Mouse (Mus musculus) hindbrain, embryonic 14.5 days (tissue): ENCODE measurements around the gene Ankrd33. TPM values are rescaled to one million over a fixed set of nuclear protein-coding genes. Genes with fewer than 3 reads are reported as not detected.
A peak's percentile ranks its signal among the peaks of the same experiment; 100 is the strongest.
"Not testable (repeated sequence)": the region's sequence is repeated elsewhere in the genome, so short reads cannot be mapped to it uniquely, and the experiment has no call there.

ENCODE experiments used
- ATAC-seq: fragments of 200-750 bp; cut with Nextera tagmentation; 2 replicates; pipeline ENCODE4 v1.8.0; 2017; ENCODE audit warnings: moderate number of reproducible peaks, mild to moderate bottlenecking, moderate TSS enrichment, moderate library complexity; ENCODE audit not compliant: low FRiP score
- DNase-seq: peaks from one replicate; pipeline ENCODE4 v3.0.0-alpha.2; 2015; ENCODE audit warnings: low spot score
- H3K27ac ChIP-seq: fragments of 300-500 bp; sonication (generic); 2 replicates; pipeline ENCODE4 v1.5.1; 2014; ENCODE audit warnings: mild to moderate bottlenecking, moderate library complexity
- H3K27me3 ChIP-seq: fragments of 300-500 bp; sonication (generic); 2 replicates; pipeline ENCODE4 v1.6.1; 2014; ENCODE audit warnings: mild to moderate bottlenecking, low read length, mixed read lengths; ENCODE audit not compliant: control insufficient read depth, insufficient read depth
- H3K36me3 ChIP-seq: fragments of 300-500 bp; sonication (generic); replicated peaks from 2 replicates; pipeline ENCODE4 v1.6.1; 2014; ENCODE audit not compliant: control insufficient read depth, insufficient read depth
- H3K4me1 ChIP-seq: fragments of 300-500 bp; sonication (generic); replicated peaks from 2 replicates; pipeline ENCODE4 v1.6.1; 2014; ENCODE audit warnings: antibody characterized with exemption, low read length, mixed read lengths; ENCODE audit not compliant: control insufficient read depth, insufficient read depth
- H3K4me2 ChIP-seq: fragments of 300-500 bp; sonication (generic); replicated peaks from 2 replicates; pipeline ENCODE4 v1.6.1; 2014; ENCODE audit warnings: mild to moderate bottlenecking, moderate library complexity
- H3K4me3 ChIP-seq: fragments of 300-500 bp; sonication (generic); replicated peaks from 2 replicates; pipeline ENCODE4 v1.5.1; 2014; ENCODE audit warnings: mild to moderate bottlenecking, low read length
- H3K9ac ChIP-seq: fragments of 300-500 bp; sonication (generic); 2 replicates; pipeline ENCODE4 v1.6.1; 2014
- H3K9me3 ChIP-seq: fragments of 300-500 bp; sonication (generic); 2 replicates; pipeline ENCODE4 v1.6.1; 2016; ENCODE audit warnings: low read length; ENCODE audit not compliant: control insufficient read depth
- WGBS: fragments of 180-500 bp; shearing (Covaris S2); extraction: QIAGEN DNeasy Blood & Tissue Kit; methylation state at CpG from one replicate; pipeline ENCODE4 v1.1.7; 2014; 5-methylcytosine and 5-hydroxymethylcytosine counted together
- polyA plus RNA-seq: library from polyadenylated mRNA; unstranded; fragments of >200 nt; fragmentation: Nextera tagmentation; extraction: Ambion mirVana; gene quantifications from 2 replicates; pipeline ENCODE4 v1.2.1, GENCODE M21; 2014

Gene Ankrd33
- polyA plus RNA-seq, 1 experiment from 2014 or later: not detected

DNA sequence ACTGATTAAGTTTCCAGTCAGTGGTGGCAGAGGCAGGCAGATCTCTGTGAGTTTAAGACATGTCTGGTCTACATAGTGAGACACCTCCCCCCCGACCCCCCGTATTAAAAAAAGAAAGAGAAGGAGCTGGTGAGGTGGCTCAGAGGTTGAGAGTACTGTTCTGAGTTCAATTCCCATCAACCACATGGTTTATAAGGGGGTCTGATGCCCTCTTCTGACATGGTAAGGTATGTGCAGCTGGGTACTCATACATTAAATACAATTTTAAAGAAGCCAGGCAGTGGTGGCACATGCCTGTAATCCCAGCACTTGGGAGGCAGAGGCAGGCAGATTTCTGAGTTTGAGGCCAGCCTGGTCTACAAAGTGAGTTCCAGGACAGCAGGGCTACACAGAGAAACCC is 1.8 kb upstream of the Ankrd33 start:
- H3K27ac ChIP-seq, ATAC-seq, H3K9me3 ChIP-seq, H3K9ac ChIP-seq, H3K27me3 ChIP-seq, H3K4me1 ChIP-seq, H3K4me3 ChIP-seq, H3K4me2 ChIP-seq, DNase-seq, H3K36me3 ChIP-seq: not testable (repeated sequence)
- 87% methylated on average over 2 of the region's 2 CpGs for WGBS

DNA sequence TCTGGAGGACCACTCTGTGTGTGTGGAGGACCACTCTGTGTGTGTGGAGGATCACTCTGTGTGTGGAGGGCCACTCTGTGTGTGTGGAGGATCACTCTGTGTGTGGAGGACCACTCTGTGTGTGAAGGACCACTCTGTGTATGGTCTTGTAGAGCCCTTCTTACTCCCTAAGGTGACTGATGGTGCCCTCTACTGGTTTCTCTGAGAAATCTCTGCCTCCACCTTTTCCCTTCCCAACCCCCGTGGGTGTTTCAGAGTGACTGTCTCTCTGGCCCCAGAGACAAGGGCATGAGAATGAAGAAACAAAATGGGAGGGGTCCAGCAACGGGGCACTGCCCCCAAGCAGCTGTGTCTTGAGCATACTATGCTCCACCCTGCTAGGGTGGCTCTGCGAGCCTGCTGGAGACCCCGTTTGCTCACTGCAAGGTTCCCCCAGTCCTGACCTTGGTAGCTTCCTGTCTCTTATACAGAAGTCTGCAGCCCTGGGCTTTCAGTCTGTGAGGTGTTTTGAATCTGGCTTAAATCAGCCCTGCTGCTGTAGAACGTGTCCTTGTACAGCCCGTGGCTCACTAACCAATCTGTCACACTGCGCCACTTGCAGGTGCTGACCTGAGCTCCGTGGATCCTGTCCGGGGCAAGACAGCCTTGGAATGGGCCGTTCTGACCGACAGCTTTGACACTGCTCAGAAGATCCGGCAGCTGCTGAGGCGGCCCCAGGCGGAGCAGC is 3.0 kb downstream of the Ankrd33 start:
- whole genome bisulfite sequencing: 62% methylated on average over 14 of the region's 14 CpGs
- no peak for DNase-seq

DNA sequence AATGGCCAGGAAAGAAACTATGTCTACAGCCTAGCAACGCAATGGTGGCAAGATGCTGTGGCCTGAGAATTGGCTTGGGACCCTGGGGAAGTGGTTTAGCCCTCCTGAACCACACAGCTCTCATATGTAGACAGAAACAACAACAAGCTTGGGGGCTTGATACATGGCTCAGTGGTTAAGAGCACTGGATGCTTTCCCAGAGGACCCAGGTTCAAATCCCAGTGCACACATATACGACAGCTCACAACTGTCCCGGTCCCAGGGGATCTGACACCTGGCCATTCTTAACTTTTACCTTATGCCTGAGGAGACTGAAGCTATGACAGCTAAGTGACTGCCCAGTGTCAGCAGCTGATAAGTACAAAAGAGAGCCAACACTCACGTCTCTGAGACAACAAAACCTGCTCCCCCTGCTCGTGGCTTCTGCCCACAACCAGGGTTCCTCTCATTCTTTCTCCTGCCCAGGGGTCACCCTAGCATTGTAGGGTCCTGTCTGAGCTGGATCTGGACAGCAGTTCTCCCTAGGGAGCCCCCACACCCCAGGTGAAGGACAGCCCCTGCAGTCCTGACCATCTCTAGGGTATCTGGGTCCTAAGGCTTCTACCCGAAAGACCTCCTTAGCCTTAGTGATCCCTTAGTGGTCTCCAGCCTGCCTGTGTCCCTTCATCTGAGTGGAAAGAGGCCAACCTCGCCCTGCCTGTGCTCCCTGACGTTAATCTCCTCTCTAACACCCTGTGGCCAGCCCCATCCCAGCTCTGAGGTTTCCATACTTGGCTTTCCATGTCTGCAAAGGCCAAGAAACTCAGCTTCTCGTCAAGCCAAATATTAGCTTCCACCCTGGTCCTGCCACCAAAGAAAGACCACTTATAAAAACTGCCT is 6.1 kb downstream of the Ankrd33 start:
- WGBS: 75% methylated on average over 9 of the region's 9 CpGs
- no peaks in the 10 kb centered on the region for H3K36me3 ChIP-seq
- no peak for DNase-seq
- 0 out of 2 replicates have a peak, but pooled peaks cover under 1% of the 10 kb centered on the region for H3K27me3 ChIP-seq
- H3K4me3 ChIP-seq: no peak overlapping the region
- H3K4me1 ChIP-seq: no peaks in the 10 kb centered on the region
- no peak overlapping the region for H3K27ac ChIP-seq
- no peak overlapping the region for H3K4me2 ChIP-seq
- no peak for ATAC-seq
- H3K9me3 ChIP-seq: no peaks in the 10 kb centered on the region
- no peak overlapping the region for H3K9ac ChIP-seq

More for the DNA sequence above, 3.0 kb downstream of the Ankrd33 start:
- Histone ChIP-seq H3K36me3 (no peaks in the 10 kb centered on the region), H3K9me3 (0 out of 2 replicates have a peak, but pooled peaks cover 3% of the 10 kb centered on the region), H3K4me1 (no peaks in the 10 kb centered on the region), H3K9ac (no peak overlapping the region), H3K4me3 (no peak overlapping the region), H3K27me3 (no peaks in the 10 kb centered on the region), H3K27ac (no peak overlapping the region), H3K4me2 (no peak overlapping the region)
- no peak for ATAC-seq

DNA sequence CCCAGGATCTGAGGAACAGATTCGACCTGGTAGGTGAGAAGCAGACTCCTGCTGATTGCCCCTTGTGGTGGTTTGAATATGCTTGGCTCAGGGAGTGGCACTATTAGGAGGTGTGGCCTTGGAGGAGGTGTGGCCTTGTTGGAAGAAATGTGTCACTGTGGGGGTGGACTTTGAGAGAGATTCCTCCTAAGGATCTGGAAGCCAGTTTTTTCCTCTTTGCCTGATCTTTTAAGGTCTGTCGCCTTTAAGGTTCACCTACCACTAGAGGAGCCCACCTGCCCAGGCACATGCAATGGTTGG is 6.7 kb downstream of the Ankrd33 start:
- Histone ChIP-seq H3K27ac (no peak overlapping the region), H3K4me2 (no peak overlapping the region), H3K27me3 (0 out of 2 replicates have a peak, but pooled peaks cover 7% of the 10 kb centered on the region), H3K9me3 (no peaks in the 10 kb centered on the region), H3K4me1 (no peaks in the 10 kb centered on the region), H3K4me3 (no peak overlapping the region), H3K36me3 (no peaks in the 10 kb centered on the region), H3K9ac (no peak overlapping the region)
- ATAC-seq (no peak), DNase-seq (no peak)
- WGBS: 26% methylated on average over 2 of the region's 2 CpGs

GRCm38 (mm10) chr15:101123202-101123601 is 7.6 kb downstream of the Ankrd33 start:
- H3K27ac ChIP-seq: no peak overlapping the region
- H3K4me1 ChIP-seq: no peaks in the 10 kb centered on the region
- H3K4me2 ChIP-seq: no peak overlapping the region
- peaks cover 16% of the 10 kb centered on the region for H3K27me3 ChIP-seq
- no peak for DNase-seq
- 55% methylated on average over 4 of the region's 4 CpGs for WGBS
- H3K9me3 ChIP-seq: no peaks in the 10 kb centered on the region
- H3K9ac ChIP-seq: no peak overlapping the region
- no peak for ATAC-seq
- H3K4me3 ChIP-seq: no peak overlapping the region
- no peaks in the 10 kb centered on the region for H3K36me3 ChIP-seq

DNA sequence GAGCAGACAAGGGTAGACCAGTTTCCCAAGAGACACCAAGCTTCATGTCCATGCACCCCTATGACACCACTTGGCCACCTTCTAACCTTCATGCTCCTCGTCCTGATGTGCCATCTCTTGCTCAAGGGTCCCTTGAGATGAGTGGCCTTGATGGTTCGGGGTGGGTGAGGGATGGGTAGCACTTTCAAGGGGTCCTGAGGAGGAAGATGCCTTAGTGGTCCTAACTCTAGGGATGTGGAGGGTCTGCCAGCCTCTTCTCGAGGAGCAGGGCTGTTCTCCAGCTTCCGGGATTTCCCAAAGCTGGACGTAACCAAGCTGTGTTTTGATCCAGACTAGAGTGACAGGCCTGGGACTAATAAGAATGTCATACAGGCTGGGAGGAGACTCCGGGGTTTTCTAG is 10.0 kb downstream of the Ankrd33 start:
- Histone ChIP-seq H3K9ac (no peak overlapping the region), H3K4me1 (no peaks in the 10 kb centered on the region; the same call in 1 of the 2 replicates), H3K36me3 (no peaks in the 10 kb centered on the region), H3K4me3 (no peak overlapping the region), H3K9me3 (no peaks in the 10 kb centered on the region), H3K27me3 (peaks cover 38% of the 10 kb centered on the region), H3K4me2 (no peak overlapping the region), H3K27ac (no peak overlapping the region)
- ATAC-seq (no peak), DNase-seq (no peak)
- 90% methylated on average over 6 of the region's 6 CpGs for WGBS

DNA sequence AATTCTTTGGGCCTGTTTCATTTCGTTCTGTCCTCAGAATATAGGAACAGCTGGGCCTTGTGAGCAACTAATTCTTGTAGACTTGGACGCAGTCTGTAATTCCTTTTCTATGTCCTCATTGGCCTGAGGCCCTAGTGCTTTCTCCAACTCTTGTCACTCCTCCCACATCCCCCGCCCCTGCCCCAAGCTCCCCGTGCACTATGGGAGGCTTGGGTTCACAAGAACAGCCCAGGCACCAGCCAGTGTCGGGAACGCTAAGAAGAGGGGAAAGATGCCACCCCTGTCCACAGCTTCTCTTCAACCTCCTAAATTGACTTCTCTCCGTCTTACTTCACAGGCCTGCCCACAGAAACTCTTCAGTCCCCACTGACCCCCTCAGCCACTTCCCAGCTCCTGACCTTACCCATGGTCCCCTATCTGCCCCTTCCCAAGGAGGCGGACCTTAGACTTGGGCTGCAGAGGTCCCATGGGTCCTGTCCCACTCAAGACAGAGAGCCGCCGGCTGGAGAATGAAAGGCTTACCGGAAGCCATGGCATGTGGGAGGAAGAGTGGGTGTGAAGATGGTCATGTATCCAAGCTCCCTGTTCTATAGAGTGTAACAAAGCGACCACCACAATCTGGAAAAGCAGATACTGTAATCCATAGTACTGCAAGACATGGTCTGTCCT is 11.5 kb downstream of the Ankrd33 start:
- Histone ChIP-seq H3K9ac (no peak overlapping the region), H3K9me3 (no peaks in the 10 kb centered on the region), H3K27ac (no peak overlapping the region), H3K4me3 (no peak overlapping the region), H3K4me2 (no peak overlapping the region), H3K27me3 (peaks cover 42% of the 10 kb centered on the region), H3K36me3 (no peaks in the 10 kb centered on the region), H3K4me1 (peaks cover 2% of the 10 kb centered on the region; the same call in 1 of the 2 replicates)
- DNase-seq (no peak), ATAC-seq (no peak)
- 81% methylated on average over 12 of the region's 12 CpGs for WGBS

DNA sequence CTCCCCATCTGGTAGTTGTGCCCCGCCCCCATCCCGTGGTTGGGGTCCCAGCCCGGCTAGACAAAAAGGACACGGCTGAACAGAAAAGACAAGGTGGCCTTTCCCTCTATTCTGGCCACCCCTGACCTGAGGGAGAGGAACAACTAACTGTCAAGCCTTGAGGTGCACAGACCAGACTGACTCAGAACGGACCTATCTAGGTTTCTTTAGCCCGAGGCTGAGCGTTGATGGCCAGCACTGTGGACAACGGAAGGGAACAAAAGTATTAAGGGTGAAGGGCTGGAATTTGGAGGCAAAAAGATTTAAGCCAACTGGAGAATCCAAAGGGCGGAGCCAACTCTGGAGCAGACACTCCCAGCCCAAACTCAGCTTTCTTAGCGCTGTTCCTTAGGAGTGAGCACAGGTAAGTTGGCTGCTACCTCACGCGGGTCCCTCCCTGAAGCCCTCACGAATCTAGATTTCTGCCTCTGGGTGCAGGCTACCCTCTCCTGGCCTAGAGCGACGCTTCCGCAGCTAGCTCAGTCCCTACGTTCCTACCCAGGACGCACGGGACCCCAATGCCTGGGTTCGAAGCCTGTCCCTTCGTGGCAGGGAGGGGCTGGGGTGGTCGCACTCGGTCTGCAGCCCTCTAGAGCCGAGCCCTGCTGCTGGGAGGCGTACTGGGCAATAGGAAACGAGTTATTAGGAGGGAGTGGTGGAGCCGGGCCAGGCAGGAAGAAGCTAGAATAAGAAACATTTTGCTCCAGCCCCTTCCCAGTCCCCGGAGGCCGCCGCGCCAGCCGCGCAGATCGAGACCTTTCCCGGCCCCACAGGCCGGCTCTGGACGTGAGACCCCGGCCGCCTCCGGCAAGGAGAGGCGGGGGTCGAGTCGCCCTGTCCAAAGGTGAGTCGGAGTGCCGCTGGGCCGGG is 12.9 kb downstream of the Ankrd33 start, which contains the start of gene Acvrl1:
Gene Acvrl1, plus strand, starts transcription at position 342 of the 909 bp plus-strand sequence.
- Histone ChIP-seq H3K9me3 (no peaks in the 10 kb centered on the region), H3K27ac (no peak within 1 kb of the TSS), H3K27me3 (peaks cover 42% of the 10 kb centered on the region), H3K9ac (peak within 1 kb of the TSS; percentile 52), H3K4me1 (peaks cover 3% of the 10 kb centered on the region; the same call in 1 of the 2 replicates), H3K4me3 (peak within 1 kb of the TSS; percentile 25), H3K4me2 (peak within 1 kb of the TSS; percentile 46), H3K36me3 (no peaks in the 10 kb centered on the region)
- no peak for DNase-seq
- WGBS: 5% methylated on average over 46 of the region's 46 CpGs
- no peak for ATAC-seq
